Mouse (Mus musculus) MEL (cell line): ENCODE measurements at regions not wholly inside any gene's neighbourhood (a gene's known extent, or its start where the extent isn't known, plus 50 kb on each side); places are given as distances from the start of the nearest gene placed in this dataset.

Experiments
- DNase-seq: peaks from one replicate; pipeline ENCODE4 v3.0.0; 2011; ENCODE audit warnings: low read depth, low spot score
- H3K27ac ChIP-seq: 2 replicates; pipeline ENCODE4 v1.5.1; 2012; ENCODE audit warnings: low read depth, mild to moderate bottlenecking, control low read depth, low read length, moderate library complexity; ENCODE audit not compliant: control insufficient read depth
- H3K27me3 ChIP-seq, 2 experiments: fragments of 150-350 bp in 1 of 2; sonication (generic) in 1 of 2; 2 replicates each; pipeline ENCODE4 v1.6.1; 2012; ENCODE audit warnings: low read length in 2 of 2, mild to moderate bottlenecking in 2 of 2, improper control_type of control experiment in 1 of 2, moderate library complexity in 1 of 2; ENCODE audit not compliant: insufficient read depth in 2 of 2, control insufficient read depth in 1 of 2
- H3K36me3 ChIP-seq, 2 experiments: 2 replicates each; pipeline ENCODE4 v1.6.1; 2012 to 2014; ENCODE audit warnings: low read length in 2 of 2, improper control_type of control experiment in 1 of 2, inconsistent platforms in 1 of 2, mild to moderate bottlenecking in 1 of 2; ENCODE audit not compliant: insufficient read depth in 2 of 2, control insufficient read depth in 1 of 2
- H3K4me1 ChIP-seq, 2 experiments: fragments of 150-350 bp in 1 of 2; sonication (generic) in 1 of 2; 2 replicates each; pipeline ENCODE4 v1.6.1; 2012; ENCODE audit warnings: low read length in 2 of 2, improper control_type of control experiment in 1 of 2, mild to moderate bottlenecking in 1 of 2; ENCODE audit not compliant: insufficient read depth in 2 of 2, control insufficient read depth in 1 of 2
- H3K4me3 ChIP-seq, 2 experiments: fragments of 150-350 bp in 1 of 2; sonication (generic) in 1 of 2; 2 replicates each; pipeline ENCODE4 v1.5.1; 2012; ENCODE audit warnings: low read depth in 2 of 2, low read length in 2 of 2, mild to moderate bottlenecking in 2 of 2, moderate library complexity in 2 of 2, control low read depth in 1 of 2, improper control_type of control experiment in 1 of 2; ENCODE audit not compliant: control insufficient read depth in 1 of 2, insufficient read depth in 1 of 2
- H3K79me2 ChIP-seq: 2 replicates; pipeline ENCODE4 v1.6.1; 2012; ENCODE audit warnings: mild to moderate bottlenecking, low read length, moderate library complexity; ENCODE audit not compliant: control insufficient read depth, poor library complexity, insufficient read depth
- H3K9ac ChIP-seq: 2 replicates; pipeline ENCODE4 v1.6.1; 2012; ENCODE audit warnings: low read depth, mild to moderate bottlenecking, control low read depth, low read length, moderate library complexity; ENCODE audit not compliant: control insufficient read depth, poor library complexity, severe bottlenecking
- H3K9me3 ChIP-seq: fragments of 150-350 bp; sonication (generic); replicated peaks from 2 replicates; pipeline ENCODE4 v1.6.1; 2012; ENCODE audit warnings: mild to moderate bottlenecking, low read length, improper control_type of control experiment, moderate library complexity; ENCODE audit not compliant: insufficient read depth
- BHLHE40 ChIP-seq: IDR thresholded peaks from 2 replicates; pipeline ENCODE4 v1.6.1; 2012; ENCODE audit warnings: low read depth, mild to moderate bottlenecking, inconsistent platforms, low read length, improper control_type of control experiment, borderline replicate concordance
- CTCF ChIP-seq, 3 experiments: IDR thresholded peaks in 2 of 3; conservative IDR thresholded peaks in 1 of 3; 2 replicates each; pipeline ENCODE4 v1.5.1; 2011 to 2012; ENCODE audit warnings: low read length in 3 of 3, low read depth in 2 of 3, mild to moderate bottlenecking in 2 of 3, improper control_type of control experiment in 1 of 3, inconsistent platforms in 1 of 3, mixed read lengths in 1 of 3, moderate library complexity in 1 of 3; ENCODE audit not compliant: control insufficient read depth in 1 of 3, insufficient read depth in 1 of 3, poor library complexity in 1 of 3, severe bottlenecking in 1 of 3
- ELF1 ChIP-seq: IDR thresholded peaks from 2 replicates; pipeline ENCODE4 v1.6.1; 2014; ENCODE audit warnings: low read depth, mild to moderate bottlenecking, inconsistent platforms, low read length, improper control_type of control experiment, moderate library complexity
- ETS1 ChIP-seq: IDR thresholded peaks from 2 replicates; pipeline ENCODE4 v1.6.1; 2012; ENCODE audit warnings: low read depth, mild to moderate bottlenecking, inconsistent platforms, low read length, improper control_type of control experiment, moderate library complexity
- GABPA ChIP-seq: IDR thresholded peaks from 2 replicates; pipeline ENCODE4 v1.6.1; 2012; ENCODE audit warnings: low read depth, mild to moderate bottlenecking, inconsistent platforms, low read length, improper control_type of control experiment, moderate library complexity
- HCFC1 ChIP-seq: IDR thresholded peaks from 2 replicates; pipeline ENCODE4 v1.6.1; 2012; ENCODE audit warnings: low read depth, mild to moderate bottlenecking, inconsistent platforms, low read length, improper control_type of control experiment, moderate library complexity
- JUND ChIP-seq: IDR thresholded peaks from 2 replicates; pipeline ENCODE4 v1.6.1; 2011; ENCODE audit warnings: low read depth, mild to moderate bottlenecking, improper control_type of control experiment, low read length
- KAT2A ChIP-seq: conservative IDR thresholded peaks from 2 replicates; pipeline ENCODE4 v1.6.1; 2012; ENCODE audit warnings: low read depth, low read length, improper control_type of control experiment, inconsistent platforms
- MAFK ChIP-seq: IDR thresholded peaks from 2 replicates; pipeline ENCODE4 v1.6.1; 2011; ENCODE audit warnings: low read depth, mild to moderate bottlenecking, low read length, improper control_type of control experiment, borderline replicate concordance
- MAZ ChIP-seq: IDR thresholded peaks from 2 replicates; pipeline ENCODE4 v1.6.1; 2012; ENCODE audit warnings: low read depth, mild to moderate bottlenecking, inconsistent platforms, low read length, improper control_type of control experiment
- MXI1 ChIP-seq: IDR thresholded peaks from 2 replicates; pipeline ENCODE4 v1.6.1; 2011; ENCODE audit warnings: mild to moderate bottlenecking, low read depth, low read length, improper control_type of control experiment
- MYC ChIP-seq: IDR thresholded peaks from 2 replicates; pipeline ENCODE4 v1.6.1; 2011; ENCODE audit warnings: low read depth, mild to moderate bottlenecking, low read length, improper control_type of control experiment, moderate library complexity
- NRF1 ChIP-seq: IDR thresholded peaks from 2 replicates; pipeline ENCODE4 v1.6.1; 2014; ENCODE audit warnings: low read depth, mild to moderate bottlenecking, inconsistent platforms, low read length, improper control_type of control experiment, moderate library complexity; ENCODE audit not compliant: poor library complexity, insufficient read depth, severe bottlenecking
- POLR2A ChIP-seq, 2 experiments: IDR thresholded peaks; 2 replicates each; pipeline ENCODE4 v1.6.1; 2011 to 2012; ENCODE audit warnings: low read length in 2 of 2, mild to moderate bottlenecking in 2 of 2, control low read depth in 1 of 2, improper control_type of control experiment in 1 of 2, low read depth in 1 of 2, moderate library complexity in 1 of 2; ENCODE audit not compliant: control insufficient read depth in 1 of 2, insufficient read depth in 1 of 2, poor library complexity in 1 of 2
- POLR2AphosphoS5 ChIP-seq: IDR thresholded peaks from 2 replicates; pipeline ENCODE4 v1.6.1; 2012; ENCODE audit warnings: low read depth, borderline replicate concordance, mild to moderate bottlenecking, inconsistent platforms, low read length, moderate library complexity, mixed read lengths
- RAD21 ChIP-seq: IDR thresholded peaks from 2 replicates; pipeline ENCODE4 v1.6.1; 2011; ENCODE audit warnings: mild to moderate bottlenecking, low read depth, low read length, improper control_type of control experiment
- RCOR1 ChIP-seq: IDR thresholded peaks from 2 replicates; pipeline ENCODE4 v1.6.1; 2012; ENCODE audit warnings: low read depth, mild to moderate bottlenecking, inconsistent platforms, low read length, improper control_type of control experiment
- SIN3A ChIP-seq: IDR thresholded peaks from 2 replicates; pipeline ENCODE4 v1.6.1; 2012; ENCODE audit warnings: low read length, improper control_type of control experiment, inconsistent platforms
- TAL1 ChIP-seq: IDR thresholded peaks from 2 replicates; pipeline ENCODE4 v1.6.1; 2012; ENCODE audit warnings: mild to moderate bottlenecking, inconsistent platforms, low read length, moderate library complexity, mixed read lengths
- TBP ChIP-seq: IDR thresholded peaks from 2 replicates; pipeline ENCODE4 v1.8.0; 2011; ENCODE audit warnings: low read depth, low read length, improper control_type of control experiment
- TCF12 ChIP-seq: IDR thresholded peaks from 2 replicates; pipeline ENCODE4 v1.6.1; 2014; ENCODE audit warnings: low read depth, mild to moderate bottlenecking, inconsistent platforms, low read length, improper control_type of control experiment, moderate library complexity
- UBTF ChIP-seq: IDR thresholded peaks from 2 replicates; pipeline ENCODE4 v1.6.1; 2012; ENCODE audit warnings: low read depth, mild to moderate bottlenecking, inconsistent platforms, low read length, improper control_type of control experiment, moderate library complexity, borderline replicate concordance; ENCODE audit not compliant: insufficient read depth
- USF2 ChIP-seq, 2 experiments: IDR thresholded peaks; 2 replicates each; pipeline ENCODE4 v1.6.1; 2011 to 2012; ENCODE audit warnings: improper control_type of control experiment in 2 of 2, low read length in 2 of 2, borderline replicate concordance in 1 of 2, inconsistent platforms in 1 of 2, low read depth in 1 of 2, mild to moderate bottlenecking in 1 of 2; ENCODE audit not compliant: insufficient read depth in 1 of 2
- ZC3H11A ChIP-seq: IDR thresholded peaks from 2 replicates; pipeline ENCODE4 v1.6.1; 2012; ENCODE audit warnings: low read depth, mild to moderate bottlenecking, inconsistent platforms, low read length, improper control_type of control experiment
- ZKSCAN1 ChIP-seq: IDR thresholded peaks from 2 replicates; pipeline ENCODE4 v1.6.1; 2012; ENCODE audit warnings: low read depth, mild to moderate bottlenecking, inconsistent platforms, low read length, improper control_type of control experiment, moderate library complexity
- ZMIZ1 ChIP-seq: IDR thresholded peaks from 2 replicates; pipeline ENCODE4 v1.6.1; 2012; ENCODE audit warnings: low read depth, mild to moderate bottlenecking, inconsistent platforms, low read length, improper control_type of control experiment, moderate library complexity

- Histone ChIP-seq H3K79me2 (no peaks in the 10 kb centered on the region), H3K9ac (no peak overlapping the region), H3K27me3 (no peaks in the 10 kb centered on the region), H3K36me3 (peaks cover 0 to 2% of the 10 kb centered on the region in 2 experiments; a peak in 1 of 4 replicates), H3K4me3 (peak overlapping the region; percentile 49 to 55; a peak in 3 of 4 replicates), H3K9me3 (no peaks in the 10 kb centered on the region), H3K27ac (no peak overlapping the region; the same call in 1 of the 2 replicates), H3K4me1 (peaks cover 4 to 12% of the 10 kb centered on the region in 2 experiments; a peak in 3 of 4 replicates)
- TF ChIP-seq ELF1 (no peak), BHLHE40 (no peak), ZMIZ1 (no peak), MYC (no peak), TBP (no peak), POLR2A (IDR thresholded peaks at IDR 0.05; ENCODE audit: control insufficient read depth in 1 of 2, insufficient read depth in 1 of 2, low read depth in 1 of 2, low read length in 2 of 2, poor library complexity in 1 of 2) (no peak), TCF12 (no peak), UBTF (no peak), CTCF (IDR thresholded peaks at IDR 0.05 in 2 of 3, conservative IDR thresholded peaks at IDR 0.05 in 1 of 3; ENCODE audit: control insufficient read depth in 1 of 3, insufficient read depth in 1 of 3, low read depth in 2 of 3, low read length in 3 of 3, poor library complexity in 1 of 3, severe bottlenecking in 1 of 3) (no peak), JUND (no peak), GABPA (no peak), MAFK (no peak), NRF1 (no peak), ZKSCAN1 (no peak), RAD21 (no peak)
- DNase-seq: no peak
These were observed 76.7 kb upstream of the Atxn1 start for GRCm38 (mm10) chr13:46041475-46041874.

GRCm38 (mm10) chr13:46040062-46040461, 75.3 kb upstream of the Atxn1 start:
- TF ChIP-seq POLR2AphosphoS5: no peak
- TF ChIP-seq MYC: no peak
- TF ChIP-seq KAT2A: no peak
- no peak for TF ChIP-seq HCFC1
- no peak for TF ChIP-seq CTCF (IDR thresholded peaks at IDR 0.05 in 2 of 3, conservative IDR thresholded peaks at IDR 0.05 in 1 of 3; ENCODE audit: control insufficient read depth in 1 of 3, insufficient read depth in 1 of 3, low read depth in 2 of 3, low read length in 3 of 3, poor library complexity in 1 of 3, severe bottlenecking in 1 of 3)
- TF ChIP-seq ZC3H11A: no peak
- no peak for TF ChIP-seq ZKSCAN1
- no peak for TF ChIP-seq SIN3A
- no peak for TF ChIP-seq MAZ
- no peak for TF ChIP-seq RCOR1
- TF ChIP-seq MAFK: no peak
- no peak for TF ChIP-seq POLR2A (IDR thresholded peaks at IDR 0.05; ENCODE audit: control insufficient read depth in 1 of 2, insufficient read depth in 1 of 2, low read depth in 1 of 2, low read length in 2 of 2, poor library complexity in 1 of 2)
- TF ChIP-seq TAL1: no peak
- TF ChIP-seq ETS1: no peak
- TF ChIP-seq MXI1: no peak
- TF ChIP-seq ELF1: no peak
- no peak for TF ChIP-seq USF2 (IDR thresholded peaks at IDR 0.05; ENCODE audit: borderline replicate concordance in 1 of 2, insufficient read depth in 1 of 2, low read depth in 1 of 2, low read length in 2 of 2)
- no peaks in the 10 kb centered on the region; a peak in 2 of 4 replicates for H3K27me3 ChIP-seq
- no peak overlapping the region for H3K9ac ChIP-seq
- H3K79me2 ChIP-seq: no peaks in the 10 kb centered on the region
- H3K9me3 ChIP-seq: no peaks in the 10 kb centered on the region
- H3K4me1 ChIP-seq: peaks cover 4 to 12% of the 10 kb centered on the region in 2 experiments; a peak in 3 of 4 replicates
- H3K36me3 ChIP-seq: peaks cover 0 to 2% of the 10 kb centered on the region in 2 experiments; a peak in 1 of 4 replicates
- no peak for DNase-seq
- no peak overlapping the region for H3K4me3 ChIP-seq
- no peak overlapping the region for H3K27ac ChIP-seq
